Comparison of ENCODE assay signal across 8 mouse cellular contexts in the genomic region with DNA sequence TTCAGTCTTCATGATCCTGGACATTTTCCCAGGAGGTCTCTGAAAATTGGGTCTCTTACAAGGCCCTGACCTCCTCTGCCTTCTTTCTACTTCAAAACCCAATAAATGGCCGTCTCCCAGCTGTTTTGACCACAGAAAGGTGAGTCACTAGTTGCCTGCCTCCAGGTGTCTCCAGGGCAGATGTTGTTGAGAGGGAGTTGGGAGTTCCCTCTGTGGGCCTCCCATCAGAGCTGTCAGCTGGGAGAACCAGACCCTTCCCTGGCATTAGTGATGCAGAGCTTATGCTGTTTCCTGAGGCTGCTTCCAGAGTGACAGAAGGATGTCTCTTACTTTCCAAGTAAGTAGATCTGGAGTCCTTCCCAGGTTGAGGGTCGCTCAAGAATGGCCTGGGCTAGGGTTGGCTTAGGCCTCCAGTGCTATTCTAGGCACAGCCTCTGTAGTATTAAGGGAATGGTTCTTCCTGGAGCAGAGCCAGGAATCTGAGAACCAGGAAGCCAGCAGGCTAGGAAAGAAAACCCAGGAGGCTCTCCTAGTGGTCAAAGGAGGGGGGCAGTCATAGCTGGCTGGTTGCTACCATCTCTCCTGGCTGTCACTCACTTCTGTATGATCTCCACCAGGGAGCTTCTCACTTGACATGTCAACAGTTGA. TPM values are rescaled to one million over a fixed set of nuclear protein-coding genes. Genes with fewer than 3 reads are reported as not detected.
DNase-seq lines count a peak whose midpoint lies in the region; ATAC-seq and TF ChIP-seq lines count a peak whose summit lies in the region.

No protein-coding gene starts in this region.

- no peaks in the 10 kb centered on the region for H3K9me3 ChIP-seq in heart, embryonic 16.5 days (replicated peaks; ENCODE audit: control insufficient read depth, low read length)
- no peaks in the 10 kb centered on the region for H3K9me3 ChIP-seq in midbrain, embryonic 12.5 days

- H3K4me3 ChIP-seq in testis, adult 2 months (ENCODE audit: control insufficient read depth, low read depth, low read length) = peak overlapping the region; percentile 97
- peak overlapping the region; percentile 71 for H3K4me3 ChIP-seq in embryonic fibroblast, embryonic 13.5 days (ENCODE audit: insufficient read depth, low read length)
- peak overlapping the region; percentile 90 for H3K4me3 ChIP-seq in heart, embryonic 16.5 days (ENCODE audit: low read length)
- H3K4me3 ChIP-seq in midbrain, embryonic 12.5 days = peak overlapping the region; percentile 76

- TF ChIP-seq CTCF in testis, adult 2 months (IDR thresholded peaks at IDR 0.05; ENCODE audit: control insufficient read depth, insufficient read depth, insufficient replicate concordance, low read depth, low read length) = no peak
- TF ChIP-seq CTCF in embryonic fibroblast, embryonic 13.5 days (IDR thresholded peaks at IDR 0.05; ENCODE audit: borderline replicate concordance, insufficient read depth, low read length) = no peak

- peak; percentile 15; the same call in 1 of the 2 replicates for ATAC-seq in heart, embryonic 16.5 days (replicated peaks; ENCODE audit: extremely low read depth, insufficient read depth, low FRiP score)
- ATAC-seq in midbrain, embryonic 12.5 days (ENCODE audit: low FRiP score, low read depth) = no peak

- peak overlapping the region; percentile 97 for H3K27ac ChIP-seq in testis, adult 2 months (ENCODE audit: control insufficient read depth, insufficient read depth, low read depth, low read length)
- no peak overlapping the region for H3K27ac ChIP-seq in embryonic fibroblast, embryonic 13.5 days (ENCODE audit: insufficient read depth, low read length)
- peak overlapping the region; percentile 100 for H3K27ac ChIP-seq in heart, embryonic 16.5 days (ENCODE audit: low read length)
- H3K27ac ChIP-seq in midbrain, embryonic 12.5 days (replicated peaks) = no peak overlapping the region

- peak overlapping the region; percentile 94 for H3K9ac ChIP-seq in heart, embryonic 16.5 days (ENCODE audit: low read length)
- H3K9ac ChIP-seq in midbrain, embryonic 12.5 days (replicated peaks) = peak overlapping the region; percentile 52

- no peak for DNase-seq in testis, postnatal 10 days (ENCODE audit: low spot score)
- DNase-seq in kidney, postnatal 10 days = peak; percentile 74
- no peak for DNase-seq in spleen, postnatal 36 days (ENCODE audit: low spot score in 2 of 2)
- no peak for DNase-seq in spleen, postnatal 10 days (ENCODE audit: low spot score in 2 of 2)

- TF ChIP-seq POLR2A in testis, adult 2 months (IDR thresholded peaks at IDR 0.05; ENCODE audit: control insufficient read depth, low read depth, low read length) = 0 out of 2 replicates have a peak, but pooled peaks have one; percentile 26
- TF ChIP-seq POLR2A in embryonic fibroblast, embryonic 13.5 days (IDR thresholded peaks at IDR 0.05; ENCODE audit: low read depth, low read length) = no peak

- no peaks in the 10 kb centered on the region; the same call in 1 of the 2 replicates for H3K27me3 ChIP-seq in testis, adult 2 months (ENCODE audit: control insufficient read depth, insufficient read depth, low read length)
- H3K27me3 ChIP-seq in heart, embryonic 16.5 days (ENCODE audit: control insufficient read depth, insufficient read depth, low read length) = no peaks in the 10 kb centered on the region
- H3K27me3 ChIP-seq in midbrain, embryonic 12.5 days = peaks cover 20% of the 10 kb centered on the region

- H3K4me1 ChIP-seq in testis, adult 2 months (ENCODE audit: control insufficient read depth, insufficient read depth, low read length) = peaks cover 7% of the 10 kb centered on the region
- peaks cover 5% of the 10 kb centered on the region for H3K4me1 ChIP-seq in embryonic fibroblast, embryonic 13.5 days (ENCODE audit: control insufficient read depth, insufficient read depth, low read length)
- peaks cover 28% of the 10 kb centered on the region for H3K4me1 ChIP-seq in heart, embryonic 16.5 days (ENCODE audit: control insufficient read depth, insufficient read depth, low read length)
- peaks cover 45% of the 10 kb centered on the region for H3K4me1 ChIP-seq in midbrain, embryonic 12.5 days

- peak overlapping the region; percentile 76 for H3K4me2 ChIP-seq in heart, embryonic 16.5 days (ENCODE audit: low read depth, low read length)
- H3K4me2 ChIP-seq in midbrain, embryonic 12.5 days (replicated peaks) = peak overlapping the region; percentile 58

- H3K36me3 ChIP-seq in testis, adult 2 months (ENCODE audit: control insufficient read depth, insufficient read depth, low read length) = no peaks in the 10 kb centered on the region
- H3K36me3 ChIP-seq in heart, embryonic 16.5 days (ENCODE audit: control insufficient read depth, insufficient read depth) = peaks cover 15% of the 10 kb centered on the region
- peaks cover 27% of the 10 kb centered on the region for H3K36me3 ChIP-seq in midbrain, embryonic 12.5 days

- 38% methylated on average over 2 of the region's 2 CpGs for WGBS in heart, embryonic 16.5 days
- 84% methylated on average over 2 of the region's 2 CpGs for WGBS in midbrain, embryonic 12.5 days

RNA-seq across cellular contexts. Expression of a gene that starts 2.1 kb away (rescaled TPM):
- polyA plus RNA-seq in testis, adult 2 months (2012; rRNA removed) = 163 and 176 TPM in 2 replicates
- 73.2 and 77.7 TPM in 2 replicates for polyA plus RNA-seq in embryonic fibroblast, embryonic 13.5 days (2011; ENCODE audit: insufficient read length, low read depth, missing spikeins)
- 126 and 132 TPM in 2 replicates for polyA plus RNA-seq in heart, embryonic 16.5 days (2015; fragmentation: Nextera tagmentation; extraction: Ambion mirVana)
- 103 and 119 TPM in 2 replicates for polyA plus RNA-seq in midbrain, embryonic 12.5 days (2016; fragmentation: Nextera tagmentation; extraction: Ambion mirVana)

RNA-seq across cellular contexts. Expression of a gene that starts 25.7 kb away (rescaled TPM):
- 26.0 and 36.9 TPM in 2 replicates for polyA plus RNA-seq in testis, adult 2 months (2012; rRNA removed)
- polyA plus RNA-seq in embryonic fibroblast, embryonic 13.5 days (2011; ENCODE audit: insufficient read length, low read depth, missing spikeins) = 40.6 and 43.9 TPM in 2 replicates
- 56.5 and 59.2 TPM in 2 replicates for polyA plus RNA-seq in heart, embryonic 16.5 days (2015; fragmentation: Nextera tagmentation; extraction: Ambion mirVana)
- 44.7 and 46.9 TPM in 2 replicates for polyA plus RNA-seq in midbrain, embryonic 12.5 days (2016; fragmentation: Nextera tagmentation; extraction: Ambion mirVana)

Comparison
In these comparisons a context has a peak if more than half of its experiments do, and no peak if none do; other contexts are left out.
1. H3K27ac ChIP-seq: peak in testis, adult 2 months (single experiment) and heart, embryonic 16.5 days (single experiment); none in embryonic fibroblast, embryonic 13.5 days (single experiment) and midbrain, embryonic 12.5 days (single experiment).
2. Peak in every context shown above with its lines, with median percentiles within 50 percentile points of each other: H3K4me3 ChIP-seq.